Mouse (Mus musculus) stomach, embryonic 14.5 days (tissue): ENCODE measurements around the gene Gmpr2. TPM values are rescaled to one million over a fixed set of nuclear protein-coding genes. Genes with fewer than 3 reads are reported as not detected.

Source experiments
- ATAC-seq: fragments of 200-750 bp; cut with Nextera tagmentation; 2 replicates; pipeline ENCODE4 v1.8.0; 2017; ENCODE audit warnings: low read depth, moderate TSS enrichment; ENCODE audit not compliant: insufficient number of reproducible peaks, insufficient read depth, low FRiP score
- H3K27ac ChIP-seq: fragments of 300-500 bp; sonication (generic); 2 replicates; pipeline ENCODE4 v1.5.1; 2014; ENCODE audit warnings: mild to moderate bottlenecking, low read length, moderate library complexity, mixed read lengths
- H3K27me3 ChIP-seq: fragments of 300-500 bp; sonication (generic); 2 replicates; pipeline ENCODE4 v1.6.1; 2014; ENCODE audit warnings: low read length, control low read depth, mixed read lengths; ENCODE audit not compliant: control insufficient read depth, insufficient read depth
- H3K36me3 ChIP-seq: fragments of 300-500 bp; sonication (generic); 2 replicates; pipeline ENCODE4 v1.6.1; 2014; ENCODE audit warnings: mild to moderate bottlenecking, control low read depth, low read length, moderate library complexity, mixed read lengths; ENCODE audit not compliant: control insufficient read depth, insufficient read depth
- H3K4me1 ChIP-seq: fragments of 300-500 bp; sonication (generic); 2 replicates; pipeline ENCODE4 v1.6.1; 2014; ENCODE audit warnings: low read length, control low read depth, mixed read lengths; ENCODE audit not compliant: control insufficient read depth, insufficient read depth
- H3K4me2 ChIP-seq: fragments of 300-500 bp; sonication (generic); replicated peaks from 2 replicates; pipeline ENCODE4 v1.6.1; 2014; ENCODE audit warnings: low read depth, low read length, control low read depth
- H3K4me3 ChIP-seq: fragments of 300-500 bp; sonication (generic); 2 replicates; pipeline ENCODE4 v1.5.1; 2014; ENCODE audit warnings: low read depth, low read length, control low read depth
- H3K9ac ChIP-seq: fragments of 300-500 bp; sonication (generic); replicated peaks from 2 replicates; pipeline ENCODE4 v1.6.1; 2014; ENCODE audit warnings: low read depth, mild to moderate bottlenecking, control low read depth, low read length, moderate library complexity, mixed read lengths
- H3K9me3 ChIP-seq: fragments of 300-500 bp; sonication (generic); 2 replicates; pipeline ENCODE4 v1.6.1; 2016; ENCODE audit warnings: low read depth, low read length, control low read depth; ENCODE audit not compliant: control insufficient read depth
- WGBS: fragments of 180-500 bp; shearing (Covaris S2); extraction: QIAGEN DNeasy Blood & Tissue Kit; methylation state at CpG from one replicate; pipeline ENCODE4 v1.1.7; 2014; 5-methylcytosine and 5-hydroxymethylcytosine counted together
- polyA plus RNA-seq: library from polyadenylated mRNA; unstranded; fragments of >200 nt; fragmentation: Nextera tagmentation; extraction: Ambion mirVana; gene quantifications from 2 replicates; pipeline ENCODE4 v1.2.1, GENCODE M21; 2014

The Gmpr2 gene
- polyA plus RNA-seq, 1 experiment from 2014 or later: 63.6 TPM

DNA sequence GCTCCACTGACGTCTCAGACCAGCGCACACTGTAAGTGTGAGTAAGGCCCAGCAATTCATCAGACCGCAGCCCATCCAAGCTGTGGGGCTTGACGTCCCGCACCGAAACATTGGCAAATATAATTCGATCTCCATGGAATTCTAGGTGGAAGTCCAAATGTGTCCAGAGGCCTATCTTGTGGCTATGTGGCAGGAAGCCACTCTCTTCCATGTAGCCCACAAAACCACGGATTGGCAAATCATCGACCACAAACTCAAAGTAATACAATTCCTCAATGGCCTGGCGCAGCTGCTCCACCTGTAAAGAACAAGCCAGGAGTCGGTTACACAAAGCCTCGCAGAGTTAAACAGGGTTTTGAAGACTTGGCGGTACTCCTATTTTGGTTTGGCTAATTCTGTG, 30.4 kb upstream of the Gmpr2 start:
- 94% methylated on average over 13 of the region's 13 CpGs for WGBS
- ATAC-seq: no peak
- H3K4me3 ChIP-seq: no peak overlapping the region
- no peaks in the 10 kb centered on the region for H3K27me3 ChIP-seq
- no peak overlapping the region for H3K9ac ChIP-seq
- H3K36me3 ChIP-seq: peaks cover 48% of the 10 kb centered on the region
- peaks cover 10% of the 10 kb centered on the region; the same call in 1 of the 2 replicates for H3K4me1 ChIP-seq
- no peaks in the 10 kb centered on the region for H3K9me3 ChIP-seq
- no peak overlapping the region for H3K27ac ChIP-seq
- no peak overlapping the region for H3K4me2 ChIP-seq

DNA sequence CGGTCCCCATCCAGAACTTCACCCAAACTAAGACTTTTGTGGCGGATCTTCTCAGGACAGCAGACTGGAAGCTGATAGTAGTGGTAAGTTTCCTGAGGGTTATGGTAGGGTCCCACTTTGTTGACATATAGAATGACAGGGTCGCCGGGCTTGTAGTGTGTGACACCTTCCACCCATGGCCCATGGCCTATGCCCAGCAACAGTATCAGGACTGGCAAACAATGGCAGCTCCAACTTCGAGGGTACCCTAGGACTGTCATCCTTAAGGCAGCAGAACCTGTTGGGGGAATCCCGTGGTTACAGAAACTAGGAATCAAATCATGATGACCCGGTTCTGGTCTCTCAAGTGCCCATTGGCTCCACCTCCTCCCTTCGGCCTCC, 29.1 kb upstream of the Gmpr2 start:
- 0 out of 2 replicates have a peak, but pooled peaks have one; percentile 6 for ATAC-seq
- Histone ChIP-seq H3K9ac (peak overlapping the region; percentile 89), H3K4me2 (peak overlapping the region; percentile 76), H3K9me3 (no peaks in the 10 kb centered on the region), H3K36me3 (peaks cover 40% of the 10 kb centered on the region), H3K27me3 (no peaks in the 10 kb centered on the region), H3K27ac (peak overlapping the region; percentile 95; the same call in 1 of the 2 replicates), H3K4me1 (peaks cover 10% of the 10 kb centered on the region; the same call in 1 of the 2 replicates), H3K4me3 (peak overlapping the region; percentile 67)
- WGBS: 21% methylated on average over 8 of the region's 8 CpGs

DNA sequence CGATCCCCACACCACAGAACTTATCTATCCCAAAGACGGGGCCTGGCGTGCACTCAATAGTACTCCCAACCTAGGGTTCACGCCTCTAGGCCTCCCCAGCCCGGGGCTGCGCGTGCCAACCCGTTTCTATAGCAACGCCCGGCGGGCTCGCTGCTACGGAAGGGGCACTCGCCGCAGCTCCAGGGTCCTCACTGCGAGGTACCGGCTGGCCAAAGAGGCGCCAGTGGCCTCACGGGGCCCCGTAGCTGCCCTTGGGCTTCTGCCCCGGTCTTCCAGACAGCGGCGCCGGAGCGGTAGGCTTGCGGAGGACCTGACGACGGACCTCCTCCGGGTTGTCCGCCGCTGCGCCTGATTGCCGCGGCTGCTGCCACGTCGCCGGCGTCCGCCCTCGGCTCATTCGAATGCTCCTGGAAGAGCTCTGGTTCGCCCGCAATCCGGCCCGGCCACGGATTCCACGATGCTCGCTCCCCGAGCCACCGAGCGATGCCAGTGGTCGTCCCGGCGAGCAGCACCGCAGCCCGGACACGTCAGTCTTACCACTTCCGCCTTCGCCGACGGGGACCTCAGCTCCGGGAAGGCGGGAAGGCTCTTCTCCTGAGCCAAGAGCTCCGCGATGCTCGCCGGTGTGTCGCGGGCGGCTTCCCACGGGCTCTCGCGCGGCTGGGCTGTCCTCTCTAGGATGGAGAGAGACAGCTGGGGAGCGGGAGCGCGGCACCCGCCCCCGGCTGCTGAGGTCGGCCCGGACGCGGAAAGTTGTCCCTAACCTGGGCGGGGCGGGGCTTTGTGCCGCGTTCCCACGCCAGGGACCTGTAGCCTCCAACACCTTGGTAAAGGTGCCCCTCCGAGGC, 28.5 kb upstream of the Gmpr2 start, which contains the start of gene Tm9sf1:
Tm9sf1 (minus strand) TSS at position 747 of the 848 bp plus-strand sequence.
- H3K9ac ChIP-seq: peak within 1 kb of the TSS; percentile 89
- no peaks in the 10 kb centered on the region for H3K27me3 ChIP-seq

DNA sequence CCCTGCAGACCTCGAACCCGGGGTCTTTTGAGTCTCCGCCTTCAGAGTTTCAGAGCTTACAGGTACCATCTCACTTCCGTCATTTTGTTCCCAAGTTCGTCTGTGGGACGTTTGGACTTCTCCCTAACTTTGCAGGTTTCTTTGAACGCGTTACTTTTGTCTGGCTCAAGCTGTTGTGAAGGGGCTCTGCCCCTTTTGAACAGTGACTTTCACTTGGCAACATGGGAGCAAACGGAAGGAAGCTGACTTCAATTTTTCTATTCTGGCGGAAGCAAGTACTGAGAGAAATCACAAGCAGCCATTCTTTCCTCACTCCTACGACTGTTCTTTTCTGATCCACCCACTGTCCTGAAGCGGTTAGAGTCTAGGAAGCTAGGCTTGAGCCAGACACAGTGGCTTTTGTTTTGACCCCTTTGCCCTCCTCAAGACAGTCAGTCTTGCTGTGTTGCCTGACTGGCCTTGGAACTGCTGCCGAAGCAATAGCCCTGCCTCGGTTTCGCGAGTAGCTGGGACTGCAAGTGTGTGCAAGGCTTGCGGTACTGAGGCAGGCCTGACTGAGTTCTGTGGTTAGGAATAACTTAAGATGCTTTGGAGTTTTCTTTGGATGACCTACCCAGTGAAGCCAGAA, 27.4 kb upstream of the Gmpr2 start:
- H3K27me3 ChIP-seq: no peaks in the 10 kb centered on the region
- peak overlapping the region; percentile 67 for H3K4me3 ChIP-seq
- no peak for ATAC-seq
- no peaks in the 10 kb centered on the region for H3K9me3 ChIP-seq
- 23% methylated on average over 17 of the region's 17 CpGs for WGBS
- peaks cover 10% of the 10 kb centered on the region; the same call in 1 of the 2 replicates for H3K4me1 ChIP-seq
- peaks cover 24% of the 10 kb centered on the region; the same call in 1 of the 2 replicates for H3K36me3 ChIP-seq
- H3K4me2 ChIP-seq: peak overlapping the region; percentile 76
- peak overlapping the region; percentile 95; the same call in 1 of the 2 replicates for H3K27ac ChIP-seq
- H3K9ac ChIP-seq: peak overlapping the region; percentile 89

More for the DNA sequence above, 28.5 kb upstream of the Gmpr2 start, which contains the start of gene Tm9sf1:
- Histone ChIP-seq H3K9me3 (no peaks in the 10 kb centered on the region), H3K4me1 (peaks cover 10% of the 10 kb centered on the region; the same call in 1 of the 2 replicates), H3K4me3 (peak within 1 kb of the TSS; percentile 67), H3K4me2 (peak within 1 kb of the TSS; percentile 76), H3K36me3 (peaks cover 34% of the 10 kb centered on the region), H3K27ac (peak within 1 kb of the TSS; percentile 95)
- under 1% methylated on average over 88 of the region's 89 CpGs for WGBS
- peak; percentile 87 for ATAC-seq

DNA sequence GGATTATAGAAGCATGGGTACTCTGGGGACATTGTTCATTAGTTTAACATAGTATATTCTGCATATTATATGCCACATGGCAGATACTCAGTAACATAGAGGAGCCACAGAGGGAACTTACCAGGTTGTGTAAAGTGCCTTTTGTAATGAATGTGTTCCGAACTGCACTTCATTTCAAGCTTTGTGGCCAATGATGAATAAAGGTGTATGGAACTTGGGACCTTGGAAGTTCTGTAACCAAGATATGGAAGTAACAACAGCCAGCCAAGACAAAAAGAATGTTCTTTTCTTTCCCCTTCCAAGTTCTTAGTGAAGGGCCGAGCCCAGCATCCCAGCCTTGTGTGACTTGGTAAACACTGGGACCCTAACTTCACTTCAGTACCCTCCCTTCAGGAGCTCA, 21.9 kb upstream of the Gmpr2 start, which contains the start of gene Tssk4:
Tssk4 (plus strand) TSS at position 301 of the 400 bp plus-strand sequence.
- Histone ChIP-seq H3K9me3 (no peaks in the 10 kb centered on the region), H3K27me3 (no peaks in the 10 kb centered on the region), H3K4me3 (no peak within 1 kb of the TSS), H3K36me3 (peaks cover 4% of the 10 kb centered on the region; the same call in 1 of the 2 replicates), H3K4me1 (0 out of 2 replicates have a peak, but pooled peaks cover 1% of the 10 kb centered on the region), H3K9ac (no peak within 1 kb of the TSS), H3K27ac (no peak within 1 kb of the TSS), H3K4me2 (no peak within 1 kb of the TSS)
- WGBS: 95% methylated on average over 2 of the region's 2 CpGs
- ATAC-seq: no peak

DNA sequence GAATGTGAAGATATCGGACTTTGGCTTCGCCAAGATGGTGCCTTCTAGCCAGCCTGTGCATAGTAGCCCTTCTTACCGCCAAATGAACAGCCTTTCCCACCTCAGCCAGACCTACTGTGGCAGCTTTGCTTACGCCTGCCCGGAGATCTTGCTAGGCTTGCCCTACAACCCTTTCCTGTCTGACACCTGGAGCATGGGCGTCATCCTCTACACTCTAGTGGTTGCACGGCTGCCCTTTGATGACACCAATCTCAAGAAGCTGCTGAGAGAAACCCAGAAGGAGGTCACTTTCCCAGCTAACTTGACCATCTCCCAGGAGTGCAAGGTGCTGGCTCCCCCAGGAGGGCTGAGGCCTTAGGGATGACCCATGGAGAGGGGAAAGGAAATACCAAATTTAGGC, 20.2 kb upstream of the Gmpr2 start:
- H3K27ac ChIP-seq: no peak overlapping the region
- H3K4me3 ChIP-seq: no peak overlapping the region
- no peak for ATAC-seq
- no peak overlapping the region for H3K9ac ChIP-seq
- H3K4me1 ChIP-seq: no peaks in the 10 kb centered on the region
- no peaks in the 10 kb centered on the region for H3K27me3 ChIP-seq
- H3K36me3 ChIP-seq: 0 out of 2 replicates have a peak, but pooled peaks cover 1% of the 10 kb centered on the region
- WGBS: 78% methylated on average over 7 of the region's 7 CpGs
- H3K9me3 ChIP-seq: no peaks in the 10 kb centered on the region
- H3K4me2 ChIP-seq: no peak overlapping the region

DNA sequence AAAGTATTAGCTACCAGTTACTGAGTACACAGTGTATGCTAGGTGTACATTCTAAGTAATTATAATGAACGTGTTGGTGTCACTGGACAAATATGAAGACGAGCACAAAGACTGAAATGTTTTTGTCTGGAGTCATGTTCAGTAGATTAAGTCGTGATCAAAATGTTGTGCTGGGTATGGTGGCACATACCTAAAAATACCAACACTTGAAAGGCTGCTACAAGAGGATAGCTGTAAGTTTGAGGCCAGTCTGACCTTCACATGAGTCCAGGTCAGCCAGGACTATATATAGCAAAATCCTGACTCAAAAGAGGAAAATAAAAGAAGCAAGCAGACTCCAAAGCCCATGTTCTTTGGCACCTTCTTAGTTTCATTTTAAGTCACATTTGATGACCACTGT, 14.8 kb upstream of the Gmpr2 start:
- H3K4me2 ChIP-seq: no peak overlapping the region
- no peak overlapping the region for H3K9ac ChIP-seq
- no peaks in the 10 kb centered on the region for H3K9me3 ChIP-seq
- H3K4me1 ChIP-seq: 0 out of 2 replicates have a peak, but pooled peaks cover 6% of the 10 kb centered on the region
- no peaks in the 10 kb centered on the region for H3K27me3 ChIP-seq
- WGBS: 79% methylated on average over 3 of the region's 3 CpGs
- no peak overlapping the region for H3K27ac ChIP-seq
- no peak overlapping the region for H3K4me3 ChIP-seq
- ATAC-seq: no peak
- peaks cover 16% of the 10 kb centered on the region for H3K36me3 ChIP-seq

DNA sequence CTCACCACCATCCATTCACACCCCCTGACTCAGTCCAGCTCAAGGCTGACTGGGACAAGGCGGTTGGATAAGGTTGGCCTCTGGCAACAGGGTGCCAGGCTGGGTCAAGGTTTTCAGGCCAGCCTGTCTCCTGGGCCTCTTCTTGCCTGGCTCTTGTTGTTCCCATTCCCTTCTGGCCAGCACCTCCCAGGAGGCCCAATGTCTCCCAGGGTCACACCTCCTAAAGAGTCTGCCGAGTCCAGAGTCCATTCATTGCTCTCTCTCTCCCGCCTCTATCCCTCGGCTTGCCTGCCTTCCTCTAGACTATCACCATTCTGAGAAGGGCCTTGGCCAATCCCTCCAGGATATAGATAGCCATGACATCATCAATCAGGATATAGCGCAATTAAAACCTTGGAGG, 13.7 kb upstream of the Gmpr2 start:
- H3K4me3 ChIP-seq: no peak overlapping the region
- no peaks in the 10 kb centered on the region for H3K27me3 ChIP-seq
- no peak overlapping the region for H3K4me2 ChIP-seq
- WGBS: 87% methylated on average over 5 of the region's 5 CpGs
- ATAC-seq: no peak
- no peaks in the 10 kb centered on the region for H3K9me3 ChIP-seq
- peaks cover 21% of the 10 kb centered on the region for H3K36me3 ChIP-seq
- no peak overlapping the region for H3K9ac ChIP-seq
- 0 out of 2 replicates have a peak, but pooled peaks cover 6% of the 10 kb centered on the region for H3K4me1 ChIP-seq
- H3K27ac ChIP-seq: no peak overlapping the region
